Mouse (Mus musculus) lung, adult 2 months (tissue): ENCODE results near the gene Phgr1.

Source experiments
- CTCF ChIP-seq: fragments of 200-500 bp; IDR thresholded peaks from 2 replicates; pipeline ENCODE4 v1.5.1; 2011; ENCODE audit warnings: mild to moderate bottlenecking, low read length, control low read depth; ENCODE audit not compliant: insufficient read depth
- POLR2A ChIP-seq: fragments of 200-500 bp; IDR thresholded peaks from 2 replicates; pipeline ENCODE4 v1.6.1; 2011; ENCODE audit warnings: low read depth, mild to moderate bottlenecking, control low read depth, low read length, borderline replicate concordance; ENCODE audit errors: extremely low read depth

DNA sequence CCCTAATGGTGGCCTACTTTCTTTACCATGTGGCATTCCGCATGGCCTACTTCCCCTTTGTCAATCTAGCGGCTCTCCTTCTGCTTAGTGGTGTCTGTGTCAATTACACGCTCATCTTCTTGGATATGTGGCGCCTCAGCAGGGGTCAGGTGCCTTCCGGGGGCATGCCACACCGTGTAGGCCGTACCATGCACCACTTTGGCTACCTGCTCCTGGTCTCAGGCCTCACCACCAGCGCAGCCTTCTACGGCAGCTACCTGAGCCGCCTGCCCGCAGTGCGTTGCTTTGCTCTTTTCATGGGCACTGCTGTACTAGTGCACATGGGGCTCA is 17.6 kb downstream of the Phgr1 start:
- TF ChIP-seq POLR2A (no peak), CTCF (no peak)
